Mouse (Mus musculus): ENCODE data around the gene Rps15. TPM values are rescaled to one million over a fixed set of nuclear protein-coding genes. Genes with fewer than 3 reads are reported as not detected.
"Not testable (repeated sequence)": the region's sequence is repeated elsewhere in the genome, so short reads cannot be mapped to it uniquely, and the experiment has no call there.

The Rps15 gene
- polyA plus RNA-seq (2014; fragmentation: Nextera tagmentation; extraction: Ambion mirVana): 886 and 948 TPM in 2 replicates

DNA sequence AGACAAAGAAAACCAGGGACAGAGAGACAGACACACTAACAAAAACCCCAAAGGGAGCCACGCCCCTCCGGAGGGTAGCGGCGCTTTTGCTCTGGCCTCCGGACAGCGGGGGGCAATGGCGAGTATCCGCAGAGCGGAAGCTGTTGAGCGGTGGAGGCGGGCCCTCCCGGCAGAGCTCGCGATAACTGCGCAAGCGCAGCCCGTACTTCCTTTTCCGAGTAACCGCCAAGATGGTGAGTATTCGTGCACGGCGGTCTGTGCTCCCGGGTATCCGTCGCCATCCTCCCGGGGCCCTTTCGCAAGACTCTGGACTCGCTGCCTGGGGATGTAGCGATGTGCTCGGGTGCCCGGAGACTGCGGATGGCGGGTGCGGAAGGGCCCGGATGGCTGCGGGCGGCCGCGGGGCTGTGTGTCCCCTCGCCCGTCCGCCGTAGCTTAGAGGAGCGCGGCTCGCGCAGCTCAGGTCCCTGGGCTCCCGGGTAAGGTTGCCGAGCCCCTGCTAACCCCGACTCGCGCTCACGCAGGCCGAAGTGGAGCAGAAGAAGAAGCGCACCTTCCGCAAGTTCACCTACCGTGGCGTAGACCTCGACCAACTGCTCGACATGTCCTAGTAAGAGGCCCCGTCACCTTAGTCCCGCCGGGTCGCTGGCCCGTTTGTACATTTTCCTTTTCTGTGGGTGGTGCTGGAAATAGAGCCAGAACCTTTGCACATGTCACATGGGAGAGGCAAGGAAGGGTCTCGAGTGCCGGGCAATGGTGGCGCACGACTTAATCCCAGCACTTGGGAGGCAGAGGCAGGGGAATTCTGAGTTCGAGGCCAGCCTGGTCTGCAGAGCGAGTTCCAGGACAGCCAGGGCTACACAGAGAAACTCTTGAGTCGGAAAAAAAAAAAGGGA is at the start of gene Rps15:
Rps15 (plus strand) TSS at position 203 of the 896 bp plus-strand sequence.
- peaks cover 5% of the 10 kb centered on the region for H3K36me3 ChIP-seq (replicated peaks; ENCODE audit: control insufficient read depth, insufficient read depth, low read depth, low read length)
- DNase-seq (ENCODE audit: low spot score): peak; percentile 98
- peak; percentile 75 for ATAC-seq (replicated peaks; ENCODE audit: insufficient number of reproducible peaks, low FRiP score, low TSS enrichment, low read depth)
- H3K4me2 ChIP-seq (ENCODE audit: low read depth, low read length): peak within 1 kb of the TSS; percentile 92
- H3K4me3 ChIP-seq (ENCODE audit: low read depth, low read length): peak within 1 kb of the TSS; percentile 96
- H3K27ac ChIP-seq (replicated peaks; ENCODE audit: low read depth, low read length): peak within 1 kb of the TSS; percentile 78
- H3K9me3 ChIP-seq (replicated peaks; ENCODE audit: control insufficient read depth, low read length): no peaks in the 10 kb centered on the region
- peak within 1 kb of the TSS; percentile 99 for H3K9ac ChIP-seq (replicated peaks; ENCODE audit: low read length)
- no peaks in the 10 kb centered on the region for H3K27me3 ChIP-seq (ENCODE audit: control insufficient read depth, insufficient read depth, low read length)
- peaks cover 3% of the 10 kb centered on the region; the same call in 1 of the 2 replicates for H3K4me1 ChIP-seq (ENCODE audit: control insufficient read depth, insufficient read depth, low read length)
- under 1% methylated on average over 72 of the region's 72 CpGs for WGBS

DNA sequence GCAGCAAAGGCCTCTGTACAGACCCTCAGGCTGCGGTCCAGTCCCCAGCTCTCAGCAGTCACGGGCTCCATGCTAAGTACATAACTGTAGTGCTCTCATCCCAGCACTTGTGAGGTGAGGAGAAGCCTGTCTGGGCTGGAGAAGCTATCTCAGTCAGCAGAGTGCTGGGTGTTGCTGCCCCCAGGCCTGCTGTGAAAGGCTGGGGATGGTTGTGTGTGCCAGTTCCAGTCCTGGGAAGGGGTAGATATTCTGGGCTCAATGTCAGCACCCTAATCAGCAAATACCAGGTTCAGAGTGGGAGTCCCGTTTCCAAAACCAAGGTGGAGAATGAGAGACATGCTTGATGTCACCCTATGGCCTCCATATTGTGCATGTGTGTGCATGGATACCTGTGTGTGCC is 49.6 kb upstream of the Rps15 start:
- DNase-seq (ENCODE audit: low spot score): no peak
- 91% methylated on average over 3 of the region's 3 CpGs for WGBS
- H3K27ac ChIP-seq (replicated peaks; ENCODE audit: low read depth, low read length): no peak overlapping the region
- H3K9ac ChIP-seq (replicated peaks; ENCODE audit: low read length): no peak overlapping the region
- no peaks in the 10 kb centered on the region for H3K9me3 ChIP-seq (replicated peaks; ENCODE audit: control insufficient read depth, low read length)
- no peak for ATAC-seq (replicated peaks; ENCODE audit: insufficient number of reproducible peaks, low FRiP score, low TSS enrichment, low read depth)
- no peaks in the 10 kb centered on the region for H3K4me1 ChIP-seq (ENCODE audit: control insufficient read depth, insufficient read depth, low read length)
- H3K4me3 ChIP-seq (ENCODE audit: low read depth, low read length): no peak overlapping the region
- peaks cover 35% of the 10 kb centered on the region for H3K36me3 ChIP-seq (replicated peaks; ENCODE audit: control insufficient read depth, insufficient read depth, low read depth, low read length)
- H3K27me3 ChIP-seq (ENCODE audit: control insufficient read depth, insufficient read depth, low read length): no peaks in the 10 kb centered on the region
- H3K4me2 ChIP-seq (ENCODE audit: low read depth, low read length): no peak overlapping the region

GRCm38 (mm10) chr10:80244791-80245399 is 47.4 kb upstream of the Rps15 start:
- Histone ChIP-seq H3K9me3 (replicated peaks; ENCODE audit: control insufficient read depth, low read length) (no peaks in the 10 kb centered on the region), H3K4me3 (ENCODE audit: low read depth, low read length) (no peak overlapping the region), H3K4me2 (ENCODE audit: low read depth, low read length) (no peak overlapping the region), H3K36me3 (replicated peaks; ENCODE audit: control insufficient read depth, insufficient read depth, low read depth, low read length) (peaks cover 22% of the 10 kb centered on the region), H3K9ac (replicated peaks; ENCODE audit: low read length) (no peak overlapping the region), H3K27ac (replicated peaks; ENCODE audit: low read depth, low read length) (no peak overlapping the region), H3K27me3 (ENCODE audit: control insufficient read depth, insufficient read depth, low read length) (no peaks in the 10 kb centered on the region), H3K4me1 (ENCODE audit: control insufficient read depth, insufficient read depth, low read length) (no peaks in the 10 kb centered on the region; the same call in 1 of the 2 replicates)
- DNase-seq (ENCODE audit: low spot score) (peak; percentile 70), ATAC-seq (replicated peaks; ENCODE audit: insufficient number of reproducible peaks, low FRiP score, low TSS enrichment, low read depth) (no peak)
- 39% methylated on average over 5 of the region's 5 CpGs for WGBS

DNA sequence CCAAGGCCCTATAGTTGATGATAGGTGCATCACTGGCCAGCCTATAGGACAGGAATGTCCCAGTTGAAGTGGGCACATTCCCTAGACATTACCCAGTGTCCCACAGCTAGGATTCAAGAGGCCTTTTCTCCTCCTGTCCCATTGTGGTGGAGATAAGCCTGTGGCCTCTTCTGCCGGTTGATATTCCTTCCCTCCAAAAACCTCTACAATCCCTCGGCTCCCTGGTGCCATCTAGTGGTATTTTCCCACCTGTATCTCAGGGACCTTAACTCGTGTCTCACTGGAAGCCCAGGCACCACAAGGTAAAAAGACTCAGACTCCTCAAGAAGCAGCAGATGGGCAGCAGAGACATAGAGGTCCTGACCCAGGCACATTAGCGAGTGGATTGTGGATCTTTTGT is 46.7 kb upstream of the Rps15 start:
- Histone ChIP-seq H3K27ac (replicated peaks; ENCODE audit: low read depth, low read length) (no peak overlapping the region), H3K36me3 (replicated peaks; ENCODE audit: control insufficient read depth, insufficient read depth, low read depth, low read length) (peaks cover 15% of the 10 kb centered on the region), H3K4me2 (ENCODE audit: low read depth, low read length) (no peak overlapping the region), H3K27me3 (ENCODE audit: control insufficient read depth, insufficient read depth, low read length) (no peaks in the 10 kb centered on the region), H3K4me1 (ENCODE audit: control insufficient read depth, insufficient read depth, low read length) (no peaks in the 10 kb centered on the region; the same call in 1 of the 2 replicates), H3K9ac (replicated peaks; ENCODE audit: low read length) (no peak overlapping the region; the same call in 1 of the 2 replicates), H3K9me3 (replicated peaks; ENCODE audit: control insufficient read depth, low read length) (no peaks in the 10 kb centered on the region), H3K4me3 (ENCODE audit: low read depth, low read length) (no peak overlapping the region)
- WGBS: 8% methylated on average over 4 of the region's 4 CpGs
- ATAC-seq (replicated peaks; ENCODE audit: insufficient number of reproducible peaks, low FRiP score, low TSS enrichment, low read depth) (0 out of 2 replicates have a peak, but pooled peaks have one; percentile 4), DNase-seq (ENCODE audit: low spot score) (peak; percentile 94)

GRCm38 (mm10) chr10:80247849-80248248 is 44.4 kb upstream of the Rps15 start:
- no peak for ATAC-seq (replicated peaks; ENCODE audit: insufficient number of reproducible peaks, low FRiP score, low TSS enrichment, low read depth)
- no peaks in the 10 kb centered on the region; the same call in 1 of the 2 replicates for H3K36me3 ChIP-seq (replicated peaks; ENCODE audit: control insufficient read depth, insufficient read depth, low read depth, low read length)
- H3K9ac ChIP-seq (replicated peaks; ENCODE audit: low read length): no peak overlapping the region
- H3K27me3 ChIP-seq (ENCODE audit: control insufficient read depth, insufficient read depth, low read length): no peaks in the 10 kb centered on the region
- DNase-seq (ENCODE audit: low spot score): peak; percentile 67
- no peak overlapping the region for H3K27ac ChIP-seq (replicated peaks; ENCODE audit: low read depth, low read length)
- 57% methylated on average over 6 of the region's 6 CpGs for WGBS
- H3K4me2 ChIP-seq (ENCODE audit: low read depth, low read length): no peak overlapping the region
- H3K4me3 ChIP-seq (ENCODE audit: low read depth, low read length): no peak overlapping the region
- no peaks in the 10 kb centered on the region for H3K9me3 ChIP-seq (replicated peaks; ENCODE audit: control insufficient read depth, low read length)
- H3K4me1 ChIP-seq (ENCODE audit: control insufficient read depth, insufficient read depth, low read length): no peaks in the 10 kb centered on the region; the same call in 1 of the 2 replicates

DNA sequence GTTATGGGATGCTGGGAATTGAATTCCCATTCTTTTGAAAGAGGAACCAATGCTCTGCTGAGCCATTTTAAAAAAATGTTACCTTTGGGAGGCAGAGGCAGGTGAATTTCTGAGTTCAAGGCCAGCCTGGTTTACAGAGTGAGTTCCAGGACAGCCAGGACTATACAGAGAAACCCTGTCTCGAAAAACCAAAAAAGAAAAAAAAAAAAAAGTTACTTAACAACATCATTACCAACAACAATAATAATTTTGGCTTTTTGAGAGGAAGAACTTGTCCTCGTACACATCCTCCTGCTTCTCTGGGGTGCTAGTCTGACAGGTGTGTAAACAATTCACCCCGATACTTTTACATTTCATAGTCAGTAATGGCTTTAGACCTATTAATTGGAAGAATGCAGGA is 43.8 kb upstream of the Rps15 start:
- not testable (repeated sequence) for H3K27ac ChIP-seq (replicated peaks; ENCODE audit: low read depth, low read length); H3K27me3 ChIP-seq (ENCODE audit: control insufficient read depth, insufficient read depth, low read length); DNase-seq (ENCODE audit: low spot score); H3K4me2 ChIP-seq (ENCODE audit: low read depth, low read length); ATAC-seq (replicated peaks; ENCODE audit: insufficient number of reproducible peaks, low FRiP score, low TSS enrichment, low read depth); H3K36me3 ChIP-seq (replicated peaks; ENCODE audit: control insufficient read depth, insufficient read depth, low read depth, low read length); H3K9me3 ChIP-seq (replicated peaks; ENCODE audit: control insufficient read depth, low read length); H3K9ac ChIP-seq (replicated peaks; ENCODE audit: low read length); H3K4me1 ChIP-seq (ENCODE audit: control insufficient read depth, insufficient read depth, low read length)
- WGBS: 51% methylated on average over 3 of the region's 3 CpGs
- H3K4me3 ChIP-seq (ENCODE audit: low read depth, low read length): peak overlapping the region; percentile 78; the same call in 1 of the 2 replicates

DNA sequence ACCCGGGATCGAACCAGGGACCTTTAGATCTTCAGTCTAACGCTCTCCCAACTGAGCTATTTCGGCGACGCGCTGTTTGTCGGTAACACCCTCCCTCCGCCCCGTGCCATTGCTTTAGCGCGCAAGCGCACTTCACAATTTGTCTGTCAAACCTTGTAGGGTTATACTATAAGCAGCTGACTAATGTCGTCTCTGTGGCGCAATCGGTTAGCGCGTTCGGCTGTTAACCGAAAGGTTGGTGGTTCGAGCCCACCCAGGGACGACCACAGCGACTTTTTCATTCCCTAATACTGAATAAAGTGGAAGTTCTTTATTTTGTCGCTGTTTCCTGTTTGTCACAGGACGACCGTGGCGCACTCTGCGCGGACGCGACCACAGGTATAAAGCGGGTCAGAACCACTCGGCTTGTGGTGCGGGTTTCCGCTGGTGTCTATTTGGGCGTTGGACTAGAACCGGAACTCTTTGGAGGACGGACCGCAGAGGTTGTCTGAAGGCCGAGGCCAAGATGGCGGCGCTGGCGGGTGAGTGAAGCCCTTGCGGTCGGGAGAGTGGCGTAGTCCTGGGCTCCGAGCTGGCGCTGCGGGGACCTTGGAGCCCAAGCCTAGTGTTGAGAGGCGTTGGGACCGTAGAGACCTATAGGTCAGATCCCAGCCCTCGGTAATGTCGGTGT is 43.1 kb upstream of the Rps15 start, which contains the start of gene Ndufs7:
Ndufs7 (plus strand) TSS at position 151 of the 670 bp plus-strand sequence.
- ATAC-seq (replicated peaks; ENCODE audit: insufficient number of reproducible peaks, low FRiP score, low TSS enrichment, low read depth) (peak; percentile 78), DNase-seq (ENCODE audit: low spot score) (peak; percentile 94)
- H3K9ac ChIP-seq (replicated peaks; ENCODE audit: low read length): peak within 1 kb of the TSS; percentile 84
- no peaks in the 10 kb centered on the region for H3K9me3 ChIP-seq (replicated peaks; ENCODE audit: control insufficient read depth, low read length)
- no peaks in the 10 kb centered on the region for H3K36me3 ChIP-seq (replicated peaks; ENCODE audit: control insufficient read depth, insufficient read depth, low read depth, low read length)
- H3K4me1 ChIP-seq (ENCODE audit: control insufficient read depth, insufficient read depth, low read length): no peaks in the 10 kb centered on the region; the same call in 1 of the 2 replicates
- H3K27ac ChIP-seq (replicated peaks; ENCODE audit: low read depth, low read length): peak within 1 kb of the TSS; percentile 52
- under 1% methylated on average over 53 of the region's 53 CpGs for WGBS
- peak within 1 kb of the TSS; percentile 78 for H3K4me3 ChIP-seq (ENCODE audit: low read depth, low read length)
- H3K27me3 ChIP-seq (ENCODE audit: control insufficient read depth, insufficient read depth, low read length): no peaks in the 10 kb centered on the region
- peak within 1 kb of the TSS; percentile 55 for H3K4me2 ChIP-seq (ENCODE audit: low read depth, low read length)

Data from embryonic facial prominence, embryonic 11.5 days (tissue).